Mouse (Mus musculus) limb, embryonic 14.5 days (tissue): ENCODE measurements around the gene Tmem189. TPM values are rescaled to one million over a fixed set of nuclear protein-coding genes. Genes with fewer than 3 reads are reported as not detected.

Experiments used
- ATAC-seq: fragments of 200-750 bp; cut with Nextera tagmentation; 2 replicates; pipeline ENCODE4 v1.8.0; 2017; ENCODE audit warnings: low read depth, moderate number of reproducible peaks, moderate TSS enrichment; ENCODE audit not compliant: low FRiP score
- DNase-seq: peaks from one replicate; pipeline ENCODE4 v3.0.0-alpha.2; 2015; ENCODE audit warnings: low spot score
- H3K27ac ChIP-seq: fragments of 300-500 bp; sonication (generic); replicated peaks from 2 replicates; pipeline ENCODE4 v1.5.1; 2014; ENCODE audit warnings: low read depth, mild to moderate bottlenecking, low read length, moderate library complexity, mixed read lengths
- H3K27me3 ChIP-seq: fragments of 300-500 bp; sonication (generic); 2 replicates; pipeline ENCODE4 v1.6.1; 2014; ENCODE audit warnings: low read length, mixed read lengths; ENCODE audit not compliant: control insufficient read depth, insufficient read depth
- H3K36me3 ChIP-seq: fragments of 300-500 bp; sonication (generic); 2 replicates; pipeline ENCODE4 v1.6.1; 2014; ENCODE audit warnings: mild to moderate bottlenecking, low read length, moderate library complexity, mixed read lengths; ENCODE audit not compliant: control insufficient read depth, insufficient read depth
- H3K4me1 ChIP-seq: fragments of 300-500 bp; sonication (generic); 2 replicates; pipeline ENCODE4 v1.6.1; 2014; ENCODE audit warnings: antibody characterized with exemption, low read length, mixed read lengths; ENCODE audit not compliant: control insufficient read depth, insufficient read depth
- H3K4me2 ChIP-seq: fragments of 300-500 bp; sonication (generic); replicated peaks from 2 replicates; pipeline ENCODE4 v1.6.1; 2014; ENCODE audit warnings: low read depth, mild to moderate bottlenecking, low read length, moderate library complexity; ENCODE audit not compliant: severe bottlenecking
- H3K4me3 ChIP-seq: fragments of 300-500 bp; sonication (generic); replicated peaks from 2 replicates; pipeline ENCODE4 v1.5.1; 2014; ENCODE audit warnings: low read length
- H3K9ac ChIP-seq: fragments of 300-500 bp; sonication (generic); 2 replicates; pipeline ENCODE4 v1.6.1; 2014; ENCODE audit warnings: mild to moderate bottlenecking, low read depth, low read length, moderate library complexity; ENCODE audit not compliant: severe bottlenecking
- H3K9me3 ChIP-seq: fragments of 300-500 bp; sonication (generic); 2 replicates; pipeline ENCODE4 v1.6.1; 2016; ENCODE audit warnings: low read length; ENCODE audit not compliant: control insufficient read depth
- POLR2A ChIP-seq: fragments of 200-500 bp; IDR thresholded peaks from 2 replicates; pipeline ENCODE4 v1.8.0; 2012; ENCODE audit warnings: inconsistent platforms, mild to moderate bottlenecking, moderate library complexity, borderline replicate concordance; ENCODE audit not compliant: insufficient read depth, insufficient read length; ENCODE audit errors: extremely low read depth
- WGBS: fragments of 180-500 bp; shearing (Covaris S2); extraction: QIAGEN DNeasy Blood & Tissue Kit; methylation state at CpG from one replicate; pipeline ENCODE4 v1.1.7; 2014; 5-methylcytosine and 5-hydroxymethylcytosine counted together
- polyA plus RNA-seq, 2 experiments: library from polyadenylated mRNA; depleted of rRNA in 1 of 2; stranded (reverse) in 1 of 2; unstranded in 1 of 2; fragments of >200 nt; fragmentation: Nextera tagmentation in 1 of 2; extraction: Ambion mirVana in 1 of 2; gene quantifications; 2 replicates each; pipeline versions ENCODE4 v1.2.1 to v1.2.3; 2012 to 2014

The Tmem189 gene
- polyA plus RNA-seq, 2 experiments = 39.3 to 58.9 TPM

GRCm38 (mm10) chr2:167687250-167687586 lies 2.4 kb downstream of the Tmem189 start:
- Histone ChIP-seq H3K9me3 (no peaks in the 10 kb centered on the region), H3K36me3 (no peaks in the 10 kb centered on the region), H3K4me1 (peaks cover 7% of the 10 kb centered on the region; the same call in 1 of the 2 replicates), H3K4me2 (no peak overlapping the region), H3K27ac (no peak overlapping the region), H3K4me3 (no peak overlapping the region), H3K27me3 (peaks cover 23% of the 10 kb centered on the region), H3K9ac (no peak overlapping the region)
- 98% methylated on average over 3 of the region's 4 CpGs for WGBS
- no peak for TF ChIP-seq POLR2A
- no peak for ATAC-seq
- DNase-seq = no peak

GRCm38 (mm10) chr2:167686382-167687249 lies 3.0 kb downstream of the Tmem189 start:
- peaks cover 23% of the 10 kb centered on the region for H3K27me3 ChIP-seq
- H3K9me3 ChIP-seq = no peaks in the 10 kb centered on the region
- no peak for TF ChIP-seq POLR2A
- no peak overlapping the region for H3K27ac ChIP-seq
- H3K9ac ChIP-seq = no peak overlapping the region
- H3K36me3 ChIP-seq = no peaks in the 10 kb centered on the region
- ATAC-seq = no peak
- H3K4me1 ChIP-seq = peaks cover 7% of the 10 kb centered on the region; the same call in 1 of the 2 replicates
- no peak overlapping the region for H3K4me3 ChIP-seq
- WGBS = 64% methylated on average over 15 of the region's 16 CpGs
- no peak for DNase-seq
- H3K4me2 ChIP-seq = no peak overlapping the region

- Histone ChIP-seq H3K4me3 (no peak overlapping the region), H3K36me3 (no peaks in the 10 kb centered on the region), H3K9me3 (no peaks in the 10 kb centered on the region), H3K9ac (no peak overlapping the region), H3K4me1 (peaks cover 7% of the 10 kb centered on the region; the same call in 1 of the 2 replicates), H3K27ac (no peak overlapping the region), H3K27me3 (peaks cover 19% of the 10 kb centered on the region), H3K4me2 (no peak overlapping the region)
- 57% methylated on average over 3 of the region's 3 CpGs for WGBS
- ATAC-seq (no peak), DNase-seq (no peak)
- TF ChIP-seq POLR2A = no peak
Observed at GRCm38 (mm10) chr2:167685865-167686264, 3.8 kb downstream of the Tmem189 start.

- H3K4me1 ChIP-seq = peaks cover 3% of the 10 kb centered on the region; the same call in 1 of the 2 replicates
- 0 out of 2 replicates have a peak, but pooled peaks cover 12% of the 10 kb centered on the region for H3K27me3 ChIP-seq
- 4% methylated on average over 8 of the region's 8 CpGs for WGBS
- no peak overlapping the region for H3K27ac ChIP-seq
- H3K4me2 ChIP-seq = no peak overlapping the region
- DNase-seq = peak; percentile 85
- H3K36me3 ChIP-seq = no peaks in the 10 kb centered on the region
- ATAC-seq = no peak; the same call in 1 of the 2 replicates
- peak; percentile 40; the same call in 1 of the 2 replicates for TF ChIP-seq POLR2A
- no peak overlapping the region for H3K9ac ChIP-seq
- no peak overlapping the region for H3K4me3 ChIP-seq
- H3K9me3 ChIP-seq = no peaks in the 10 kb centered on the region
Observed at GRCm38 (mm10) chr2:167685137-167685536, 4.5 kb downstream of the Tmem189 start.

- WGBS = 73% methylated on average over 3 of the region's 3 CpGs
Observed at GRCm38 (mm10) chr2:167683721-167684120, 5.9 kb downstream of the Tmem189 start.

More at GRCm38 (mm10) chr2:167683721-167684120, 5.9 kb downstream of the Tmem189 start:
- no peaks in the 10 kb centered on the region for H3K9me3 ChIP-seq
- ATAC-seq = no peak
- no peaks in the 10 kb centered on the region for H3K27me3 ChIP-seq
- no peak overlapping the region for H3K9ac ChIP-seq
- no peaks in the 10 kb centered on the region for H3K36me3 ChIP-seq
- H3K4me2 ChIP-seq = no peak overlapping the region
- no peak overlapping the region for H3K27ac ChIP-seq
- no peaks in the 10 kb centered on the region for H3K4me1 ChIP-seq
- no peak overlapping the region for H3K4me3 ChIP-seq
- no peak for DNase-seq
- no peak for TF ChIP-seq POLR2A
